Mouse (Mus musculus): ENCODE measurements around the gene Zbtb11. TPM values are rescaled to one million over a fixed set of nuclear protein-coding genes. Genes with fewer than 3 reads are reported as not detected.
"Not testable (repeated sequence)": the region's sequence is repeated elsewhere in the genome, so short reads cannot be mapped to it uniquely, and the experiment has no call there.

The Zbtb11 gene
- polyA plus RNA-seq, 1 experiment from 2014 or later = 10.9 TPM

DNA sequence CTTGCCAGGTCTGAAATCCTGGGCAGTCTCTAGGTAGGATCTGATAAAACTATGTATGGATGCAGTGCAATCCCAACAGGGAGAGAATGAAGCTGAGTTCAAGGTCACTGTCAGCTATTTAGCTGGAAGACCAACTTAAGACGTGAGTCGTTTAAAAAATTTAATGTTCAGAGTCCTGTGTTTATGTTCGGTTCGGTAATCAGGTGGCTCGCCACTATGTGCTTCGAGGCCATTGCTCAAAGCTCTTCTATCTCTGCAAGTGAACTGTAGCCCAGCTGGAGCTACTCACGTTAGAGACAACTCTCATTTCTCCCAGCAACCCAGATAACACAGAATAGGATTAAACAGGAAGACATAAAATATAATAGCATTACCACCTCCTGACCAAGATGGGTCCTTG, 40.4 kb downstream of the Zbtb11 start:
- WGBS (ENCODE audit: insufficient replicate concordance) = 77% methylated on average over 7 of the region's 7 CpGs
- no peak overlapping the region for H3K4me2 ChIP-seq
- no peak overlapping the region for H3K4me3 ChIP-seq (replicated peaks)
- 0 out of 2 replicates have a peak, but pooled peaks cover 4% of the 10 kb centered on the region for H3K9me3 ChIP-seq (replicated peaks)
- DNase-seq = no peak
- no peak overlapping the region for H3K27ac ChIP-seq
- H3K4me1 ChIP-seq (replicated peaks) = no peaks in the 10 kb centered on the region
- no peak overlapping the region for H3K9ac ChIP-seq
- ATAC-seq (ENCODE audit: low read depth) = no peak
- peaks cover 57% of the 10 kb centered on the region for H3K36me3 ChIP-seq
- H3K27me3 ChIP-seq = no peaks in the 10 kb centered on the region

GRCm38 (mm10) chr16:56019660-56020059, 46.0 kb downstream of the Zbtb11 start:
- Histone ChIP-seq H3K9me3 (replicated peaks) (no peaks in the 10 kb centered on the region), H3K4me2 (no peak overlapping the region), H3K27me3 (no peaks in the 10 kb centered on the region), H3K36me3 (peaks cover 66% of the 10 kb centered on the region), H3K4me1 (replicated peaks) (no peaks in the 10 kb centered on the region), H3K4me3 (replicated peaks) (no peak overlapping the region), H3K9ac (no peak overlapping the region), H3K27ac (no peak overlapping the region)
- no peak for DNase-seq
- WGBS (ENCODE audit: insufficient replicate concordance) = 94% methylated on average over 7 of the region's 7 CpGs
- no peak for ATAC-seq (ENCODE audit: low read depth)

- ATAC-seq (ENCODE audit: low read depth) (no peak), DNase-seq (no peak)
- H3K27ac ChIP-seq = peak overlapping the region; percentile 92
- 29% methylated on average over 12 of the region's 12 CpGs for WGBS (ENCODE audit: insufficient replicate concordance)
- H3K4me2 ChIP-seq = peak overlapping the region; percentile 84
- H3K4me1 ChIP-seq (replicated peaks) = peaks cover 48% of the 10 kb centered on the region
- no peaks in the 10 kb centered on the region for H3K27me3 ChIP-seq
- H3K9ac ChIP-seq = peak overlapping the region; percentile 94
- H3K9me3 ChIP-seq (replicated peaks) = no peaks in the 10 kb centered on the region
- peak overlapping the region; percentile 82 for H3K4me3 ChIP-seq (replicated peaks)
- peaks cover 35% of the 10 kb centered on the region for H3K36me3 ChIP-seq
Observed at GRCm38 (mm10) chr16:56027854-56028629, 54.4 kb downstream of the Zbtb11 start.

DNA sequence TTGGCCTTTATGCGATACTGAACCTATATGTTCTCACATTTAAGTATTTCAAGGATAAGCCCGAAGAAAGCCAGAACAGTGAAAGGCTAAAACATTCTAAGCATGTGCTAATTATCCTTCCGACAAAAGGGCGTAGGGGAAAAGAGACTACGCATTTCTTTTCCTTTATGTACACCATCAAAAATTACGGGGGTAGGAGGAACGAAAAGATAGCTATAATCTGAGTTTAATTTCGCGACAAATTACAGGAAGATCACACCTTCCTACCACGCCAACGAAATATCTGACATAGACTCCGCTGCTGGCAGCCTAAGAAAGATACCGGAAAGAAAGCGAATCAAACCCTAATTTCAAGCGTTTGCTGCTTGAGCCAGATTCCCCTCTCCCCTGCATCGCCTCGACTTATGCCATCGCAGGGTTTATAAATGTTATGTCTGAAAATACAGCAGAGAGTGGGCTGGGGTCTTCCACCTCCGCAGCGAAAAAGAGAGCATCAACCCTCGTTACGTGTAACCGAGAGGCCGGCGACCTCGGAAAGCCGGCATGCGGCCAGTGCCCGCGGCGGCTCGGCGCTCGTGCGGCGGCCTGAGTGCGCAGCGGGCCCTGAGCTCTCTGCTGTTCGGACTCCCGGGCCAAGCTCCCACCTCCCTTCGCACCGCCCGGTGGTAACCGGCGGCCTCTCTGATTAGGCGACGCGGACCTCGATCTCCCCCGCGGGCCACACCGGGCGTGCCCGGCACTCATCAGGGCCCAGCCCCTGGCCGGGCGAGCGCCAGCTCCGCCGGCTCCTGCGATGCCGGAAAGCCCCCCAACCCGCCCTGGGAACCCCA, 55.3 kb downstream of the Zbtb11 start:
- under 1% methylated on average over 60 of the region's 62 CpGs for WGBS (ENCODE audit: insufficient replicate concordance)
- H3K36me3 ChIP-seq = peaks cover 41% of the 10 kb centered on the region
- peak overlapping the region; percentile 94 for H3K9ac ChIP-seq
- peak overlapping the region; percentile 84 for H3K4me2 ChIP-seq
- peaks cover 48% of the 10 kb centered on the region for H3K4me1 ChIP-seq (replicated peaks)
- H3K27me3 ChIP-seq = no peaks in the 10 kb centered on the region
- peak overlapping the region; percentile 92 for H3K27ac ChIP-seq
- no peaks in the 10 kb centered on the region for H3K9me3 ChIP-seq (replicated peaks)
- H3K4me3 ChIP-seq (replicated peaks) = peak overlapping the region; percentile 82
- DNase-seq = no peak
- peak; percentile 93 for ATAC-seq (ENCODE audit: low read depth)

DNA sequence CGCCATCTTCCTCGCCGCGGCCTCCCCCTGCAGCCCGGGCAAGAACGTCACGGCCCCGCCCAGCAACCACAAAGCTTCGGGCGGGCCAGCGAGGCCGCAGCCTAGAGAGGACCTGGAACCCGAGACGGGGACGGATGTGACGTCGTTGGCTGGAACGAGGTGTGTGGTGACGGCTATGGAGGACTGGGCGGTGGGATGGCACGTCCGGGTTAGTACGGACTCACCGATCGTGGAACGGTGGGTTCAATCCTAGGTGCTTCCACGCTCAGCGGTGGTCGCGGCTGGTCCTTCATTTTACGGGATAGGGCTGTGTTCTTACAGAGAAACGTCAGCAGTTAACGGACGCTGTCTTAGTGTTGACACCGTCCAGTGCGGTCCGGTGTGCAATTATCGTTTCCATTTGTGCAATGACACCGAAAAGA, 56.0 kb downstream of the Zbtb11 start, which contains the start of gene Pcnp:
Gene Pcnp (minus strand): TSS at position 79 of the 422 bp plus-strand sequence.
- Histone ChIP-seq H3K4me3 (replicated peaks) (peak within 1 kb of the TSS; percentile 82), H3K27ac (peak within 1 kb of the TSS; percentile 92), H3K4me2 (peak within 1 kb of the TSS; percentile 84), H3K9me3 (replicated peaks) (no peaks in the 10 kb centered on the region), H3K27me3 (no peaks in the 10 kb centered on the region), H3K36me3 (peaks cover 42% of the 10 kb centered on the region), H3K9ac (peak within 1 kb of the TSS; percentile 94), H3K4me1 (replicated peaks) (peaks cover 49% of the 10 kb centered on the region)
- DNase-seq (peak; percentile 96), ATAC-seq (ENCODE audit: low read depth) (peak; percentile 97)
- whole genome bisulfite sequencing (ENCODE audit: insufficient replicate concordance) = under 1% methylated on average over 39 of the region's 39 CpGs

GRCm38 (mm10) chr16:56034566-56034965, 60.9 kb downstream of the Zbtb11 start:
- no peak overlapping the region for H3K9ac ChIP-seq
- no peaks in the 10 kb centered on the region for H3K27me3 ChIP-seq
- peaks cover 46% of the 10 kb centered on the region for H3K4me1 ChIP-seq (replicated peaks)
- DNase-seq (no peak), ATAC-seq (ENCODE audit: low read depth) (no peak)
- whole genome bisulfite sequencing (ENCODE audit: insufficient replicate concordance) = 84% methylated on average over 6 of the region's 6 CpGs
- H3K4me2 ChIP-seq = no peak overlapping the region
- H3K9me3 ChIP-seq (replicated peaks) = no peaks in the 10 kb centered on the region
- no peak overlapping the region for H3K4me3 ChIP-seq (replicated peaks)
- H3K27ac ChIP-seq = no peak overlapping the region
- peaks cover 35% of the 10 kb centered on the region for H3K36me3 ChIP-seq

GRCm38 (mm10) chr16:56036501-56036900, 62.8 kb downstream of the Zbtb11 start:
- Histone ChIP-seq H3K27ac (peak overlapping the region; percentile 87), H3K9me3 (replicated peaks) (no peaks in the 10 kb centered on the region), H3K36me3 (peaks cover 35% of the 10 kb centered on the region), H3K4me1 (replicated peaks) (peaks cover 32% of the 10 kb centered on the region), H3K4me3 (replicated peaks) (peak overlapping the region; percentile 92), H3K27me3 (no peaks in the 10 kb centered on the region), H3K9ac (peak overlapping the region; percentile 89), H3K4me2 (peak overlapping the region; percentile 78)
- 39% methylated on average over 6 of the region's 6 CpGs for WGBS (ENCODE audit: insufficient replicate concordance)
- DNase-seq = no peak
- ATAC-seq (ENCODE audit: low read depth) = no peak

DNA sequence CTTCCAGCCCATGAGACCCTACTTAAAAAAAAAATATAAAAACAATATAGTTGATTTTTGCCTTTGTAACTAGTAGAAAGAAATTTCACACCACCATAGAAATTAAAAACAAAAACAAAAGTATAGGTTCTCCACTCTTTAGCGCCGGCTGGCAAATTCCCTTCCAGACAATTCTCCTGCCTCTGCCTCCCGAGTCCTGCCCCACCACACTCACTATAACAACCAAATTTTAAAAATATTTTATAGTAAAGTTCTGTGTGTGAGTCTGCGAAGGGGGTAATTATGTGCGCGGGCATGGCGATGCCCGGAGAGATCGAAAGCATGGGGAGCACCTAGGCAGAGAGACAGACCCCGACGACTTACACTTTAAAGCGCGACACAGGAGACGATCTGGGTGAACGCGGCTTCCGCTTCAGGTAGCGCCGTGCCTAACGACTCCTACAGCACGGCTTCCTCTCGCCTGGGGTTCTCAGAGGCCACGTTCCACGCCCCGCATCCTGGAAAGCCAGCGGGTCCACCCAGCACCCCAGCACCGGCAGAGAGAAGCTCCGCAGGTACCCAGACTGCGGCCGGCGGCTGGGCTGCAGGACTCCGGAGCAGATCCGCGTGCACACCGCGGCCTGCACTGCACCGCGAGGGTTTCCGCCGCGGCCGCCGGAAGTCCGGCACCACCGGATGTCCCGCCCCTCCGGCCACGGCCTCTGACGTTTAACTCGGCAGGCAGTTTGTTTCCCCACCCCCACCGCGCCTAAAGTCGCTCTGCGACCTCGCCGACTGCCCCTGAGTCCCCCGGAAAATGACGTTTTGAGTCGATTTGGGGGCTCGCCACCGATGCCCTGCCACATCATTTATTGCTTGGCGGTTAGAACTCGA, 63.7 kb downstream of the Zbtb11 start, which contains the start of gene Trmt10c:
Gene Trmt10c (minus strand): TSS at position 682 of the 873 bp plus-strand sequence.
- under 1% methylated on average over 63 of the region's 63 CpGs for WGBS (ENCODE audit: insufficient replicate concordance)
- no peaks in the 10 kb centered on the region for H3K27me3 ChIP-seq
- H3K4me2 ChIP-seq = peak within 1 kb of the TSS; percentile 78
- H3K4me1 ChIP-seq (replicated peaks) = peaks cover 26% of the 10 kb centered on the region
- H3K9ac ChIP-seq = peak within 1 kb of the TSS; percentile 89
- peak; percentile 99 for ATAC-seq (ENCODE audit: low read depth)
- H3K4me3 ChIP-seq (replicated peaks) = peak within 1 kb of the TSS; percentile 92
- DNase-seq = peak; percentile 84
- H3K9me3 ChIP-seq (replicated peaks) = no peaks in the 10 kb centered on the region
- peak within 1 kb of the TSS; percentile 87 for H3K27ac ChIP-seq
- H3K36me3 ChIP-seq = peaks cover 30% of the 10 kb centered on the region

DNA sequence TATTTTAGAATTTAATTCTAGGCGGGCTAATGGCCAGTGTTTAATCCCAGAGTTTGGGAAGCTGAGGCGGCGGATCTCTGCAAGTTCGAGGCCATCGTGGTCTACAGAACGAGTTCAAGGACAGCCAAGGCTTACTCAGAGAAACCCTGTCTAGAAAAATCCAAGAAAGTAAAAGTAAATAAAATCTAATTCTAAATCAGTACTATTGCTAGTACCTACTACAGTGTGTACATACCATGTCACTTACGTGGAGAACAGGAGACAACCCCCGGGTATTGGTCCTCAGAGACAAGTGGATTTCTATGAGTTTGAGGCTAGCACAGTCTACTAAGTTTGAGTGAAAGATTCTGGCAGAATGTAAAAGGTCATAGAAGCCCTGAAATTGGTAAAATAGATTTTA, 64.4 kb downstream of the Zbtb11 start:
- Histone ChIP-seq H3K9me3 (replicated peaks) (no peaks in the 10 kb centered on the region), H3K4me1 (replicated peaks) (peaks cover 22% of the 10 kb centered on the region), H3K27me3 (no peaks in the 10 kb centered on the region), H3K36me3 (peaks cover 22% of the 10 kb centered on the region), H3K27ac (peak overlapping the region; percentile 87), H3K9ac (peak overlapping the region; percentile 89), H3K4me3 (replicated peaks) (peak overlapping the region; percentile 92), H3K4me2 (peak overlapping the region; percentile 78)
- ATAC-seq (ENCODE audit: low read depth) = no peak
- 24% methylated on average over 8 of the region's 8 CpGs for WGBS (ENCODE audit: insufficient replicate concordance)
- no peak for DNase-seq

GRCm38 (mm10) chr16:56048038-56048437, 74.4 kb downstream of the Zbtb11 start, which contains the start of gene Senp7:
Senp7 (plus strand) TSS chr16:56048338.
- not testable (repeated sequence) for H3K9me3 ChIP-seq (replicated peaks); H3K27ac ChIP-seq; H3K9ac ChIP-seq; ATAC-seq (ENCODE audit: low read depth); H3K4me1 ChIP-seq (replicated peaks); H3K27me3 ChIP-seq; H3K4me2 ChIP-seq; DNase-seq; H3K4me3 ChIP-seq (replicated peaks); H3K36me3 ChIP-seq
- no CpG with 5 or more reads among the region's 4 CpGs for WGBS (ENCODE audit: insufficient replicate concordance)

All from liver, embryonic 13.5 days (tissue).